In the genomic region with DNA sequence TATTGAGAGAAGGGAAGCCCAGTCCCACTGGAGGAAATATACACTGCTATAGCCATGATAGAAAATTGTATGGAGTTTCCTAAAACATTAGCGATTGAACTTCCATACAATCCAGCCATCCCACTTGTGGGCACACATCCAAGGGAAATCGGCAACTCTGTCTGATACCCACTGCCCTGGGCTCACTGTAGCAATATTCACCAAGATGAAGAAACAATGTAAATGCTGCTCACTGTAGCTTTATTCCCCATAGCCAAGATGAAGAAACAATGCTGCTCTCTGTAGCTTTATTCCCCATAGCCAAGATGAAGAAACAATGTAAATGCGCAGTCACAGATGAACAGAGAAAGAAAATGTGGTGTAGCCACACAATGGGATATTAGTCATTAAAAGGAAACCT, we compare ENCODE assay signal across 12 mouse cellular contexts.
"Had no signal": no experiment of that assay in that cellular context is flagged by ENCODE, and none has a peak within 500 bp of the region (broad histone marks: within the 10 kb centered on the region; RNA-seq: fewer than 3 reads in every experiment).

No protein-coding gene starts in this region.

- DNase-seq: retina, postnatal 1 day; right cerebral cortex, adult 18-20 months; right cerebral cortex, postnatal 14 days; right cerebral cortex, postnatal 25 days; right cerebral cortex, postnatal 4 days; spleen, adult 18-20 months; thymus, adult 18-20 months; thymus, adult 2 months; thymus, postnatal 14 days; thymus, postnatal 25 days; thymus, postnatal 36 days; thymus, postnatal 4 days had no signal
